Mouse (Mus musculus) urinary bladder, postnatal 10 days (tissue): ENCODE measurements around the gene Naxe.

Source experiments
- DNase-seq: peaks from one replicate; pipeline ENCODE4 v3.0.0; 2022; ENCODE audit warnings: low spot score

Gene Naxe

DNA sequence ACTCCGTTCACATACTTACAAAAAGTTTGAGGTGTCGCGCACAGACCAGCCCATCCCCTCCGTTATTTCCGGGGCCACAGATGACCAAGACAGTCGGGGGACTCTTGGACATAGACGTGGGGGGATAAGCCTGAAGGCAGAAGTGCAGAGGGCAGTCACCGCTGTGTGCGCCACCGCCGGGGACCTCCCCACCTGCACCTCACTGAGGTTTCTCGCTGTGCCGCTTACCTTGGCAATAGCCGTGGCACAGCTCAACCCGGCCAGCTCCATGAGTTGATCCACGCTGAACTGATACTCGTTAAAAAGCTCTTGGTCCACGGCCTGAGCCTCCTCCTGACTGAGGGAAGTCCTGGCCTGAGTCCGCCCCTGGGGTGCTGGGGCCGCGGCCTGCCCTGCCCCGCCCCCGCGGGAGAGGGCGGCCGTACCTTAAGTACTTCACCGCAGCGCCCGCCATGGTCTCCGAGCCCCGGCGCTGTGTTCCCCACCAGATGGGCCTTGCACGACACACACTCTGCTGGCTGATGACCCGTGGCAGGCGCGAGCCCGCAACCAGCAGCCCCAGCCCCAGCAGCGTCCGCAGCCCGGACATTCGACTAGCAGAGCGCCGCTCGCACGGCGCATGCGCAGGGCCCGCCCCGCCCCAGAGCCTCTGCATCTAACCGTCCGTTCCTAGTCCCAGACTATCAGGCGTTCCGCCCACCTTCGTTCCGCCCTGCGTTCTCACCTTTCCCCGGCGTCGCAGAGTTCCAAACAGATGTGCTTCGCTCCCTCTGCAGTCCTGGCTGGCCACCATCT is at the start of gene Naxe:
Gene Naxe, minus strand, starts transcription at position 594 of the 795 bp plus-strand sequence.
- peak; percentile 41 for DNase-seq

DNA sequence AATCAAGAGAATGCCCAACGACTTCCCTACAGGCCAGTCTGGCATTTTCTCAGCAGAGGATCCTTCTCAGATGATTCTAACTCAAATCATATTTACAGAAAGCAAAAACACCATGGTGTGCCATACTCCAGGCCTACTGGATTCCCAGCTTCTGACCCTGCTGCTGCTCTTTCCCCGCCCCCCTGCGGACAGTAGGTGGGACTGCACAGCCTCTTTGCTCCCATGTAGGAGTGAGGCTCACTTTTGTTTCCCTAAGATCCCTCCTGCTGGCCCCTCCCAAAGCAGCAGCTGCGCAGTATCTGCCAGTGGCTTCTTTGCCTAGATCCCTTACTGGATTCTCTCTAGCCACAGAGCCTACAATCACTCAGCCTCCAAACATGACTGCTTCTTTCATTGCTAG is 47.8 kb upstream of the Naxe start:
- DNase-seq, result no peak

GRCm38 (mm10) chr3:88102611-88103010 is 44.3 kb upstream of the Naxe start:
- DNase-seq, result no peak

GRCm38 (mm10) chr3:88102196-88102595 is 43.9 kb upstream of the Naxe start:
- no peak for DNase-seq

DNA sequence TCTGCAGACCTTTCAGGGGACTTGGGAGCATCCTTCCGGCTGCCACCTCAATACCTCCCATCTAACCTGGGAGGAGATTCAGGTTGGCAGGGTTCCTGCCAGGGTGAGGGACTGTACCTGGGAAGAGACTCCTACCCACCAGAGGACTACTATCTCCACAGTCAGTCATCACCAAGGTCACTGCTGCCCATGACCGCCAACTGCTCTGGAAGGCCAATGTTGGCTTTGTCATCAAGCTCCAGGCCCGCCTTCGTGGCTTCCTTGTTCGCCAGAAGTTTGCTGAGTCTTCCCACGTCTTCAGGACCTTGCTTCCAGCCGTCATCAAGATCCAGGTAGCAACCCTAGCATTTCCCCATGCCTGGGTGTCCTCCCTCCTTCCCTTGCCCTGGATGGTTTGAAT is 43.4 kb upstream of the Naxe start:
- DNase-seq, result no peak

DNA sequence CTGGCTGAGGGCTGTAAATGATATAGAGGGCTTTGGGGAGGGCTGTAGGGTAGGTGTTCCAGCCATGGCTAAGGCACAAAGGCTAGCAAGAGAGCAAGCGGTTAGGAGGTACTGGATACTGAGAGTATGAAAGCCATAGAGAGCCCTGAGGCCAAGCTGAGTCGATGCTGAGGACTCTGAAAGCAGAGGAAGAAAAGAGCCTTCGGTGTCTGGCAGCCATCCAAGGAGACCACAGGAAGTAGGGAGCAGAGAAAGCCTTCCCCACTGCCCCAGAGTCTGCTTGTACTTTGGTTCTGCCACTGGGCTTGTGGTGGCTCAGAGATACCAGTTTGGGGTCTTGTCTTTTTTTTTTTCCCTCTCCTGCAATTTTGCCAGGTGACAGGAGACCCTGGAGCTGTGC is 42.0 kb upstream of the Naxe start:
- no peak for DNase-seq

DNA sequence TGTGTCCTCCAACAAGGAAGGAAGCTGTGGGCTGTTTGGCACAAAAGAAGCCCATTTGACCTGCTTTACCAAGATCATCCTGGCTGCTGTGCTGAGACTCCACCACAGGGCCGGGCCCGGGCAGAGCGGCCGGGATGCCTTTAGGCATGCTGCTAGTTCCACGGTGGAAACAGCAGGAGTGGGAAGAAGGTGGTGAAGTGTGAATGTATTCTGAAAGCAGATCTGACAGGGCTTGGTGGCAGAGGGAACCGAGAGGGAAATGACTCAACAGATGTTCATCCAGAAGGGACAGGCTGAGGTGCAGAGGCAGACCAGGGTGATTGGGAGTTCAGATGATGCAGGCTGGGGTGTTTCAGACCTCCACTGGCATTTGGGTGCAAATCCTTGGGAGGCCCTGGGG is 39.4 kb upstream of the Naxe start:
- DNase-seq, result no peak

DNA sequence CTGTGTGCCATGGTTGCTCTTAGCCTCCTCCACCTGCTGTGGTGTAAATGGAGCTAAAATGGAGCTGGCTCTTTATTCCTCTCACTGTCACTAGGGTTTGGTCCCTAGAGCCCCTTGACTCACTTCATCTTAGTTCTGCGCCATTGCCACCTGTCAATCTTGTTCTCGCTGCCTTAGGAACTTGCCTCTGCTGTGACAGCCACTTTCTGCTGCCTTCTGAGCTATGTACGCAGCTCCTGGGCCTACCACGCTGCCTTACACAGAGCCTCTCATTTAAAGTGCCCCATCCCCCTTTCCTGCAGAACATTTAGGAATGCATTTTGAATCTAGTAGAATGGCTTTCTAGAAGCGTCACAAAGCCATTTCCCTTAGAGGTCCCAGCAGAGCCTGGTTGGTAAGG is 35.8 kb upstream of the Naxe start:
- DNase-seq, result no peak

GRCm38 (mm10) chr3:88090616-88091015 is 32.3 kb upstream of the Naxe start:
- DNase-seq, result no peak

DNA sequence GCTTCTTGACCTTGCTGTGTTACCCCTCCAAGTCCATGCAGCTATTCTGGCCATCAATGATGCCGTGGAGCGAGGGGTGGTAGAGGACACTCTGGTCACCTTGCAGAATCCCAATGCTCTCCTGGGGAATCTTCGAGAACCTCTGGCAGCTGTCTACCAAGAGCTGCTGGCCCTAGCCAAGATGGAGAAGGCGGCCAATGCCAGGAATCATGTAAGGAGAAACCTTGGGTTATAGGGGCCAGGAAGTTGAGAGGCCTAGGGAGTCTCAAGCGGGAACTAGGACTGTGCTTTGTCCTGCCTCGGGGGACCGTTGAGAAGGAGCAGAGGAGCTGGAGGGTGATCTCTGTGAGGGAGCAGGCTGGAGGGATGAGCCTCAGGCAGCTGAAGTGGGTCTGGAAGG is 31.8 kb upstream of the Naxe start:
- DNase-seq, result no peak

- DNase-seq, result no peak
Measured at GRCm38 (mm10) chr3:88087688-88088087, 29.4 kb upstream of the Naxe start.

GRCm38 (mm10) chr3:88085459-88085858 is 27.2 kb upstream of the Naxe start:
- DNase-seq, result no peak

DNA sequence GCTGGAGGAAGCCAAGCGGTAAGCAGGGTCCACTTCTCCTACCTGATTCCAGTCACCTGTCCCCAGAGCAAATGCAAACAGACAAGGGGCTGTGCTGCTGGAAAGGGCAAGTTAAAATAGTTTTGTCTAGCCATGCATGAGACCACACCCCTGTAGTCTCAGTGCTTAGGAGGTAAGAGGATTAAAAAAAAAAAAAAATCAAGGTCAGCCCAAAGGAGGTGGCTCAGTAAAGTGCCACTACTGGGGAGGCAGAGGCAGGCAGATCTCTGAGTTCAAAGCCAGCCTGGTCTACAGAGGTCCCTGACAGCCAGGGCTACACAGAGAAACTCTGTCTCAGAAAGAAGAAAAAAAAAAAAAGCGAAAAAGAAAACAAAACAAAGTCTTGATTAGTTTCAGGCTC is 25.7 kb upstream of the Naxe start:
- no peak for DNase-seq

DNA sequence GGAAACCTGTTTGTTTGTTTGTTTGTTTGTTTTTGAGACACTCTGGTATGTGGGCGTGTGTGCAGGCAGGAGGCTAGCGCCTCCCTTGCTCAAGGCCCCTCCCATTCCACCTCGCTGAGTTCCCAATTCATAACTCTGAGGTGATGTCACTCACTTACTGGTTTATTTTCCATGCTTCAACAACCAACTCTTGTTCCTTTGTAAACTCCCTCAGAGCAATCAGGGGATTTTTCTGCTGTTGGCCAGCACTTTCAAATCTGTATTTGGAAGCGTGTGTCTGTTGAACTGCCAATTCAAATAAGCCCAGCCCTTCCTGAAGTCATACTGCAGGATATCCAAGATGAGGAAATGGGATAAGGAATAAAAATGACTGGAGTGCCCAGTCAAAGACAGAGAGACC is 24.4 kb upstream of the Naxe start:
- DNase-seq, result no peak

- no peak for DNase-seq
Measured at GRCm38 (mm10) chr3:88082224-88082618, 23.9 kb upstream of the Naxe start.

DNA sequence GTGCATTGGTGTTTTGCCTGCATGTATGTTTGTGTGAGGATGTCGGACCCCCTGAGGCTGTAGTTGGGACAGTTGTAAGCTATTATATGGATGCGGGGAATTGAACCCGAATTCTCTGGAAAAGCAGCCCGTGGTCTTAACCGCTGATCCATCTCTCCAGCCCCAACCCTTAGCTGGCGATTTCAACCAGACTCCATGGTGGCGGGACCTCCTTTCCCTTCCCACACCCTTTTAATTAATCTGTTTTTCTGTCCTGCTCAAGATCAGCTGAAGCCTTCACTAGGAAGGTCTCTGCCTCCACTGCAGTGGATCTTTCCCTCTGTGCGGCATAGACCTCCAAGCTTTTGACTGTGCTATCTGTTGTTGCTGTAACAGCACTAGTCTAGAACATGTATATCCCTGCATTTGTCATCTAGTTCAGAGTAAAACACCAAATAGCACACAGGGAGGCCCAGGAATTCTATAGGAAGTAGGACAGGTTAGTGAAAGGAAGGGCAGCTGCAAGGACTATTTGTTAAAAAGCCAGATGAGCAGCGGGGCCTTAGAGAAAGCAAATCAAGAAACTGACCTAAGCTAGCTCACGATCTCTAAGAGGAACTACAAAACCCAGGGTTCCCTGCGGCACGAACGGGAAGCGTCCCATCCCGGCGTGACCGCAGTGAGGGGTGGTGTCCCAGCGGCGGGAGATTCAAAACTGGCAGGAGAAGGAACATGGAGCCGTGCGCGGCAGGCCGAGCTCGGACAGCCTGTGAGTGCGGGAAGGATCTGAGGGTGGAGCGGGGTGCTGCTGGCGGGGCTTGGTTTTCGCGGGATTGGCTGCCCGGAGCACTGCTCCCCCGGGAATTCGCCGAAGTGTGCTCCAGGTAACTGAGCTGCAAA is 23.3 kb upstream of the Naxe start, which contains the start of gene Iqgap3:
Gene Iqgap3, plus strand, starts transcription at position 627 of the 879 bp plus-strand sequence.
- DNase-seq, result peak; percentile 51

- DNase-seq, result no peak
Measured at GRCm38 (mm10) chr3:88078204-88078603, 19.9 kb upstream of the Naxe start, which contains the start of gene Ttc24. Gene Ttc24, minus strand, starts transcription at chr3:88078304.

DNA sequence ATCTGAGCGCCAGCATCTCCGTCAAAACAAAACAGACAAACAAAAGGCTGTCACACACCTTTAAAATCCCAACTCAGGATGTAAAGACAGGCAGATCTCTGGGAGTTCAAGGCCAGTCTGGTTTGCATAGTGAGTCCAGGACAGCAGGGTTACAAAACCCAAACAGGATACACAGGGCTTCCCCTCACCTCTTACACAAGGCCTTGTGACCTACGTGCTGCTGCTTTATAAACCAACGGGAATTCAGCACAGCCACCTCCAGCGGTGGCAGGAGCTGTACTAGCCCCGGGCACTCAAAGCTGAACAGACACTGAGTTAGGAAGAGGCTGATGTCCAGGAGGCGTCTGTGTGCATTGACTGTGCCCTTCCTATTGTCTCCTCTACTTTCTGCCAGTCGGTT is 19.1 kb upstream of the Naxe start:
- DNase-seq, result no peak

- no peak for DNase-seq
Measured at GRCm38 (mm10) chr3:88074766-88075165, 16.5 kb upstream of the Naxe start.

DNA sequence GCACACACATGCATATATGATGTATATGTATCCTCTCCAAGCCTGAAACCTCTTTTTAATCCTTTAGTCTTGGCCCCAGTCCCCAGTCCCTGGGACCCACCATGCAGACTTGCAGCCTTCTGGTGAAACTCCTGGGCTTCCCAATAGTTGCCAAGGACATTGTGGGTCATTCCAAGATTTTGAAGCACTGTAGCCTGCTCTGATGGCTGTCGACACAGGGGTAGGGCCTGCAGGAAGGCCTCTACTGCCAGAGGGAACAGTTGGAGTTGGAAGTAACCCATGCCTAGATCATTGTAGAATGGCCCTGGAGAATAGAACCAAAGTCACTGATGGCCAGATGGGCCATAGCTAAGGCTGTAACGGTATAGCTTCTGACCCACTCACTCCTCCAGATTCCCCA is 16.1 kb upstream of the Naxe start:
- DNase-seq, result no peak

DNA sequence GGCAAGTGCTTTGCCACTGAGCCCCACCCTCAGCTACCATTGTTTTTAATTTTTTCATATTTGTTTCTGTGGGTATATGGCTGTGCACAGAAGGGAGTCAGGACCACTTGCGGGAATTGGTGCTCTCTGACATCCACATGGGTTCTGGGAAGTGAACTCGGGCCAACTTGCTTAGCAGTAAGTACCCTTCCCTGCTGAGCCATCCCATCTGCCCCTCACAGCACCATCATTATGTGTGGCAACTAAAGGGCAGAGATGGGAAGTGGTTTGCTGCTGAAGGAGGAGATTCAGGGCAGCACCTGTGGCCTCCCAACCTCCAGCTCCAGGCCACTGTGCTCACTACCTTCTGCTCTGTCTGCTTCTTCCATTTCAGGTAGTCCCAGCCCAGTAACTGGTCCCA is 15.3 kb upstream of the Naxe start:
- DNase-seq, result no peak

- peak; percentile 31 for DNase-seq
Measured at GRCm38 (mm10) chr3:88071783-88072182, 13.5 kb upstream of the Naxe start.

- no peak for DNase-seq
Measured at GRCm38 (mm10) chr3:88068386-88068785, 10.1 kb upstream of the Naxe start.
